Mouse (Mus musculus): ENCODE data around the gene Loxl3.

DNA sequence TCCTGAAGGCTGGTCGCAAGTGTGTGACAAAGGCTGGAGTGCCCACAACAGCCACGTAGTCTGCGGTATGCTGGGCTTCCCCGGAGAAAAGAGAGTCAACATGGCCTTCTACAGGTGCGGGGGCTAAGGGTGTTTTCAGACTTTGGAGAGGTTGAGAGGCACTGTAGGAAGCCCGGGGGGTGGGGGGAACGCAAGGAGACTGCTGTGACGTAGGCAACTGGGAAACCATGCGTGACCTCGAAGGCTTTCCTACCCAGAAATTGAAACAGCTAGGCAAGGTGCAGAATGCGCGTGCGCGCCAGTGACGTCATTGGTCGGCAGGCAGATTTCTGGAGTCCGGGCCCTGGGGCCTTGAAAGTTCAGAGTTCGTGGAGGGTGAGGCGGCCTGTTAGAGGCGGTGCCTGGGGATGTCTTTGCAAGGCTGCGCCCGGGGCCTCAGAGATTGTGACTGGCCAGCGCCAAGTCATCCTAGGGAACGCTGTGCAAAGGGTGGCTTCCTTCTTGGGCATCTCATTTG lies 4.6 kb downstream of the Loxl3 start:
- TF ChIP-seq POLR2A (IDR thresholded peaks at IDR 0.05; ENCODE audit: low read depth, low read length) (no peak), CTCF (conservative IDR thresholded peaks at IDR 0.05; ENCODE audit: insufficient read depth, insufficient read length, low read depth, low read length) (no peak)

Data from kidney, adult 2 months (tissue).